Mouse (Mus musculus) thymus, adult 2 months (tissue): ENCODE results near the gene Gm5741.

Experiments
- CTCF ChIP-seq: fragments of 200-500 bp; IDR thresholded peaks from 2 replicates; pipeline ENCODE4 v1.5.1; 2012; ENCODE audit warnings: mild to moderate bottlenecking, control low read depth, low read length, moderate library complexity, borderline replicate concordance; ENCODE audit not compliant: control insufficient read depth, poor library complexity, insufficient read depth; ENCODE audit errors: extremely low read depth
- POLR2A ChIP-seq: fragments of 200-500 bp; IDR thresholded peaks from 2 replicates; pipeline ENCODE4 v1.6.1; 2012; ENCODE audit warnings: mild to moderate bottlenecking, low read length, control low read depth, moderate library complexity; ENCODE audit not compliant: control insufficient read depth, poor library complexity, insufficient read depth; ENCODE audit errors: extremely low read depth

GRCm38 (mm10) chr8:85073041-85073612 lies 5.3 kb upstream of the Gm5741 start:
- TF ChIP-seq CTCF: no peak
- no peak for TF ChIP-seq POLR2A
